Mouse (Mus musculus) small intestine, adult 2 months (tissue): ENCODE data around the gene Adprm. TPM values are rescaled to one million over a fixed set of nuclear protein-coding genes. Genes with fewer than 3 reads are reported as not detected.

ENCODE experiments used
- H3K27ac ChIP-seq: fragments of 200-500 bp; 2 replicates; pipeline ENCODE4 v1.5.1; 2012; ENCODE audit warnings: low read depth, low read length, control low read depth, inconsistent platforms; ENCODE audit not compliant: insufficient read depth
- H3K27me3 ChIP-seq: fragments of 200-500 bp; 2 replicates; pipeline ENCODE4 v1.6.1; 2012; ENCODE audit warnings: mild to moderate bottlenecking, moderate library complexity, low read length, inconsistent platforms; ENCODE audit not compliant: control insufficient read depth, insufficient read depth
- H3K36me3 ChIP-seq: fragments of 200-500 bp; 2 replicates; pipeline ENCODE4 v1.6.1; 2012; ENCODE audit warnings: mild to moderate bottlenecking, low read length, control low read depth, inconsistent platforms; ENCODE audit not compliant: control insufficient read depth, insufficient read depth
- H3K4me1 ChIP-seq: fragments of 200-500 bp; 2 replicates; pipeline ENCODE4 v1.6.1; 2012; ENCODE audit warnings: low read length, inconsistent platforms, mixed read lengths; ENCODE audit not compliant: control insufficient read depth, insufficient read depth, insufficient read length
- H3K4me3 ChIP-seq: fragments of 200-500 bp; 2 replicates; pipeline ENCODE4 v1.5.1; 2012; ENCODE audit warnings: low read depth, mild to moderate bottlenecking, control low read depth, inconsistent platforms, low read length, moderate library complexity
- CTCF ChIP-seq: fragments of 200-500 bp; IDR thresholded peaks from 2 replicates; pipeline ENCODE4 v1.5.1; 2012; ENCODE audit warnings: low read depth, mild to moderate bottlenecking, control low read depth, inconsistent platforms, low read length, moderate library complexity, mixed read lengths; ENCODE audit not compliant: insufficient replicate concordance, insufficient read length; ENCODE audit errors: extremely low read depth
- POLR2A ChIP-seq: fragments of 200-500 bp; IDR thresholded peaks from 2 replicates; pipeline ENCODE4 v1.6.1; 2012; ENCODE audit warnings: low read depth, mild to moderate bottlenecking, control low read depth, inconsistent platforms, low read length, moderate library complexity
- WGBS: fragments of 180-500 bp; shearing (Covaris S2); methylation state at CpG from one replicate; pipeline ENCODE4 v1.1.7; 2018; 5-methylcytosine and 5-hydroxymethylcytosine counted together
- polyA plus RNA-seq: library from polyadenylated mRNA; depleted of rRNA; stranded (reverse); fragments of >200 nt; gene quantifications from 2 replicates; pipeline ENCODE4 v1.2.3, GENCODE M21; 2012

Adprm gene
- polyA plus RNA-seq, 1 experiment = 18.2 TPM

GRCm38 (mm10) chr11:67039799-67040198 is 12.6 kb downstream of the Adprm start:
- Histone ChIP-seq H3K27ac (no peak overlapping the region), H3K4me3 (no peak overlapping the region), H3K27me3 (no peaks in the 10 kb centered on the region), H3K4me1 (peaks cover 8% of the 10 kb centered on the region; the same call in 1 of the 2 replicates), H3K36me3 (peaks cover 37% of the 10 kb centered on the region)
- TF ChIP-seq POLR2A (no peak), CTCF (0 out of 2 replicates have a peak, but pooled peaks have one; percentile 9)
- WGBS = 90% methylated on average over 3 of the region's 3 CpGs

DNA sequence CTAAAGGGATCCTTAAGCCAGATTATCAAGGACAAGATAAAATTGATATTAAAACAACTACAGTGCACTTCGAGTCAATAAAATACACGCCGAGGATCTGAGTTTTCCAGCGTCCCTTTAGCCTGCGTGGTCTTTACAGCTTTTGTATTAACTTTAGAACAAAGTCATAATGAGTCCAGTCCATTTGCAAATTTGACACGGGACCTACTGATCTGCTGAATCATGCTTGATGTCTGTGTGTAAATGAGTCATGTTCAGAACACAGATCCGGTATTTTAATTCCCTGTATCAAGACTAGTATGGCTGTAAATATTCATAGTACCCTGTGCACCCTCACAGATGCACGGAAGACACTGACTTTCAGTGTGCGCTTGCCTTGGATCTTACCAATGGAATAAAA is 15.5 kb downstream of the Adprm start:
- peaks cover 11% of the 10 kb centered on the region; the same call in 1 of the 2 replicates for H3K4me1 ChIP-seq
- 83% methylated on average over 9 of the region's 9 CpGs for WGBS

GRCm38 (mm10) chr11:67036229-67036628 is 16.2 kb downstream of the Adprm start:
- Histone ChIP-seq H3K27ac (peak overlapping the region; percentile 91), H3K36me3 (peaks cover 26% of the 10 kb centered on the region), H3K4me3 (no peak overlapping the region), H3K4me1 (peaks cover 14% of the 10 kb centered on the region; the same call in 1 of the 2 replicates), H3K27me3 (no peaks in the 10 kb centered on the region)
- no peak for TF ChIP-seq CTCF
- TF ChIP-seq POLR2A = no peak
- WGBS = 53% methylated on average over 6 of the region's 6 CpGs

More for the DNA sequence above, 15.5 kb downstream of the Adprm start:
- no peaks in the 10 kb centered on the region for H3K27me3 ChIP-seq
- no peak for TF ChIP-seq POLR2A
- no peak for TF ChIP-seq CTCF
- H3K36me3 ChIP-seq = peaks cover 33% of the 10 kb centered on the region
- H3K27ac ChIP-seq = peak overlapping the region; percentile 78
- no peak overlapping the region for H3K4me3 ChIP-seq

DNA sequence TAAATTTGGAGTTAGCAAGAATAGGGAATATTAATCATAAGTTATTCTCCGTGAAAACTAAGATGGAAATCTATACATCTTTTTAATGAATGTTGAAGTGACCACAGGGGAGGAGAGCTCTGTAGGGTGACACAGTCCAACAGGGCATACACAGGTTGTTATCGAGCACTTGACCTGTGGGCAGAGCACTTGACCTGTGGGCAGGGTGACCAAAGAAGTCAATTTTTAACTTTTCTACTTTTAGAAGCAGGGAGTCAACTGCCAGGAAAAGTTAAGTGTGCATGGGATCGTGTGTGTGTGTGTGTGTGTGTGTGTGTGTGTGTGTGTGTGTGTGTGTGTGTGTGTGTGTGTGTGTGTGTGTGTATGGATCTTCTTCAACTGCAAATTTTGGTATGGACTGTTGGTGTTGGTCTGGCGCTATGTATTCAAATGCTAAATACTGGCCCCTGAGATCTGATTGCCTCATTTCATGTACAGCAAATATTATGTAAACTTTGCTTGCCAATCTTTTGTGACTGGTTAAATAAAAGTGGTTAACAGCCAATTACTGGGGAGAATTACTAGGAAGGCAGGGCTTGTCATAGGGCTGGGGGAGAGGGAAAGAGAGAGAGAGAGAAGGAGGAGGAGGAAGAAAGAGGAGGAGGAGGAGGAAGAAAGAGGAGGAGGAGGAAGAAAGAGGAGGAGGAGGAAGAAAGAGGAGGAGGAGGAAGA is 17.5 kb downstream of the Adprm start:
- Histone ChIP-seq H3K27me3 (no peaks in the 10 kb centered on the region), H3K27ac (peak overlapping the region; percentile 78), H3K4me1 (peaks cover 14% of the 10 kb centered on the region; the same call in 1 of the 2 replicates), H3K36me3 (peaks cover 14% of the 10 kb centered on the region), H3K4me3 (no peak overlapping the region)
- WGBS = 57% methylated on average over 4 of the region's 4 CpGs
- TF ChIP-seq POLR2A (no peak), CTCF (no peak)

- peaks cover 12% of the 10 kb centered on the region; the same call in 1 of the 2 replicates for H3K4me1 ChIP-seq
- H3K27ac ChIP-seq = peak overlapping the region; percentile 99
- H3K27me3 ChIP-seq = no peaks in the 10 kb centered on the region
- TF ChIP-seq CTCF (no peak), POLR2A (no peak)
- 20% methylated on average over 2 of the region's 2 CpGs for WGBS
- no peak overlapping the region for H3K4me3 ChIP-seq
- H3K36me3 ChIP-seq = no peaks in the 10 kb centered on the region
Measured at GRCm38 (mm10) chr11:67031603-67031915, 20.8 kb downstream of the Adprm start.

DNA sequence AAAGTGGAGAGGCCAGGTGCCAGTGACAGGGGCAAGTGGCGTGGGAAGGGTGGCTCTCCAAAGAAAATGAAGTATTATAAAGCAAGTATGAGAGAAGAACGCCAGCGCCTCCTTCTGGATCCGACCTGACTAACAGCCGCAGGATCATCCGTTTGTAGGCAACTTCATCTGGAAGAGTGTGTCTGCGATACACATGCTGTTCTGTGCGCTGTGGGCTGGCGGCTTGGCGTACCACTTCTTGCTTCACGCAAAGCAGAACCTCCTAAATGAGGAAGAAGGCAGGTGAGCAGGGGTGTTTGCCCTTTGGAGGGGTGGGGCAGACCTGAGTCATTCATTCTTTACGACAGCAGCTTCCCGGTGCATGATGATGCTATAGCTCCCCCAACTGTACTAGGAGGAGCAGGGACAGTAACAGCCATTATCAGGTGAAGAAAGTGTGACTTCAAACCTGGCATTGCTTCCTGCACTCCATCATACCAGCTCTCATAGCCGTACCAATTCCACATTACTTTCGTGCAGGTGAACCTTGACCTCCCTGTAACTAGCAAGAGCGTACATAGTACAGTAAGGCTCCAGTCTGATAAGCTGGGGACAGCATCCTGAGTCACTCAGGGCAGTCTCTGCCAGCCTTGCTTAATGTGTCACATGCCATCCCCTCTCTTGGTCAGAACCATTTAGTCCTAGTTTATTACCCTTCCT is 21.3 kb downstream of the Adprm start:
- Histone ChIP-seq H3K4me1 (peaks cover 11% of the 10 kb centered on the region; the same call in 1 of the 2 replicates), H3K27me3 (no peaks in the 10 kb centered on the region), H3K36me3 (no peaks in the 10 kb centered on the region), H3K27ac (peak overlapping the region; percentile 99), H3K4me3 (peak overlapping the region; percentile 51)
- 24% methylated on average over 16 of the region's 16 CpGs for WGBS
- TF ChIP-seq CTCF (peak; percentile 51; the same call in 1 of the 2 replicates), POLR2A (peak; percentile 79)

DNA sequence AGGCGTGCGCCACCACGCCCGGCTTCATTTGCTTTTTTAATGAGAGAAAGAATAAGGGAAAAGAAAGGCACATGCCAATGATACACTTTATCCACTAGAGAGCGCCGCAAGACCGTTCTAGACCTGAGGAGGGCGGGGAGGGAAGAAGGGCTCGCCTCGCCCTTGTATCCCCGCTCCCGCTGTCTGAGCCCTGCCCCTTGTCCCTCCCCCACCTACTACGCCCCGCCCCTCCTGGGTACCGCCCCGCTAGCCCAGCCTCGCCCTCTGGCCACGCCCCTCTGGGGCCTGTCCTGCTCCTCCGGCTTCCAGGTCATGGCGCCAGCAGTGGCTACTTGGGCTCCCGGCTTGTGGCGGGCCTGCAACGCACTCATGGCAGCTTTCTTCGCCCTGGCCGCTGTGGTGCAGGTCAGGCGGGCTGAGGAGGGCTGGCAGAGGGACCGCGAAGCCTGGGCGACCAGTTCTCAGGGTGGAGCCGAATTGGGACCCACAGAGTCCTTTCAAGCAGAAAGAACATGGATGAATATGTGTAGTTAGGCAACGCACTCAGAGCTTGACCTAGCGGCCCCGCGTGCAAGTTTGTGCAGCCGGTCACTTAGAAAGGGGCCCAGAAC is 27.4 kb downstream of the Adprm start, which contains the start of gene Tmem220:
Tmem220 (plus strand) TSS at position 288 of the 611 bp plus-strand sequence.
- H3K36me3 ChIP-seq = no peaks in the 10 kb centered on the region
- H3K27me3 ChIP-seq = no peaks in the 10 kb centered on the region
- under 1% methylated on average over 35 of the region's 35 CpGs for WGBS
- peaks cover 7% of the 10 kb centered on the region; the same call in 1 of the 2 replicates for H3K4me1 ChIP-seq
- H3K4me3 ChIP-seq = peak within 1 kb of the TSS; percentile 88
- H3K27ac ChIP-seq = 0 out of 2 replicates have a peak within 1 kb of the TSS, but pooled peaks have one; percentile 19
- TF ChIP-seq POLR2A = peak; percentile 93
- TF ChIP-seq CTCF = peak; percentile 88
